Mouse (Mus musculus): Measurements from ENCODE around the gene A930002H24Rik.

GRCm38 (mm10) chr17:63838144-63838543 is 25.4 kb downstream of the A930002H24Rik start:
- no peak for TF ChIP-seq POLR2A (IDR thresholded peaks at IDR 0.05; ENCODE audit: borderline replicate concordance, extremely low read depth, insufficient read depth, insufficient read length, poor library complexity, severe bottlenecking)
- no peak for TF ChIP-seq CTCF (IDR thresholded peaks at IDR 0.05; ENCODE audit: borderline replicate concordance, extremely low read depth, insufficient read depth, insufficient read length)
